Mouse (Mus musculus): ENCODE data around the gene Atp5k.

Gene Atp5k

DNA sequence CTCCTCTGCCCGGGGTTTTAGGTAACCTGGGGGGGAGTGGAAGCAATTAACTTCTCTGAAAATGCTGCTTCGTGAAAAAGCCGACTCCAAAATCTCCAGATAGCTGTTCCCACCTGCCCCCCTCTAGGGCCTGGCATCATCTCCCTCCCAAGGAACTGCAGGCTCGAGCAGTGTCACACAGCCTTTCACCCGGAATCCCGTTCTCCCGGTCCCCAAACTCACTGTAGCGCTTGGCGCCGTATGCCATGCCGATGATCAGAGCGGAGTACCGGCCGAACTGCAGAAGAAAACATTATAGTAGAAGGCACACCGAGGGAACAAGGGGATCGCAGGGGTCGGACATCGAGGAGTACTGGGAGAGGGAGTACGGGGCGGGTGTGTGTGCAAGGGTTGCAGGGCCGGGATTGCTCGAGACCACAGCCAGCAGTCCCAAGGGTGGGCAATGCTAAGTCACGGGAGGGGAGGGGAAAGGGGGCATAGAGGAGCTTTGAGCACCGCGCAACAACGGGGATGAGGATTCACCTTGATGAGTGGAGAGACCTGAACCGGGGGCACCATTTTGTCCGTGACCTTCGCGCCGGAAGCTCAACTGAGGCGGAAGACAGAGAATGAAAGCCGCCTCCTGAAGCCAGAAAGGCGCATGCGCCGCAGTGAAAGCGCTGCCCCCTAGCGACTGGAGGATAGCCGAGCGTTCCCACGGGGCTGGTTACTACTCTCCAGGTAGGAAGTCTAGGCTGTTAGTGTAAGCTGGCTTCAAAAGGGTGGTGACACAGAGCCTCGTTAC lies at the start of gene Atp5k:
TSS of gene Atp5k (minus strand) at position 645 of the 784 bp plus-strand sequence.
- peak; percentile 95 for DNase-seq

- no peak for DNase-seq
Observed at GRCm38 (mm10) chr5:108483006-108483405, 48.8 kb upstream of the Atp5k start.

DNA sequence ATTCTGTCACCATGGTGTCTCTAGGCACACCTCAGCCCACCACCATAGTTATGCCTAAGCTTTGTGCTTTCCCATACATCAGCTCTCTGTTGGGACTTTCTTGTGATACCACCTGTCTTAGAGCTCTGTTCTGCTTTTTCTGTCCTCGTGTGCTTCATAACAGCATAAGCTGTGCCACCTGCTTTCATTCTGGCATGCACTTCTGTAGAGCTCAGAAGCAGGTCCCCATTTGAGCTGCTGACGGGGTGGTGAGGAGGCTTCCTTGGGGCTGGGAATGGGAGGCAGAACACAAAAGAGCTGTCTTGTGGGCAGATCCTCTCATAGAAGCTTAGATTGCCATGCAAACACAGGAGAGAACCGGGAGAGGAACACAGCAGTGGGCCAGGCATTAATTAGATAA lies 41.7 kb upstream of the Atp5k start:
- no peak for DNase-seq

- no peak for DNase-seq
Observed at GRCm38 (mm10) chr5:108473737-108474136, 39.5 kb upstream of the Atp5k start.

DNA sequence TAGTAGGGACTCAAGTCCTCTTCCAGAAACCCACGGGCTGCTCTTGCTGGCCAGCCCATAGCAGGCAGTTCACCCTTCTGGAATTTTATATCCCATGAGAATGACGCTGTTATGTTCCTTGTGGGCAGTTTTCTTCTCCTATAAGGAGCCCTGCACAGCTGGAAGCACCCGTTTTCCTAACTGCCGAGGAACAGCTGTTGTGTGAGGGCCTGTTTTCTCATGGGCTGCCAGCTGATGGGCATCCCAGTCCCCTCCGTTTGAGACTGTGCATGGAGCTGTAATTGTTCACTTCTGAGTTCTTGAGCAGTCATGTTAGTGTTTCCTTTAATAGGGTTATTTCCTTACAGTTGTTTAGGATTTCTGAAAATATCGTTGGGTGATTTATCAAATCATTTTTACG lies 35.4 kb upstream of the Atp5k start:
- no peak for DNase-seq

- DNase-seq: no peak
Observed at GRCm38 (mm10) chr5:108466647-108467046, 32.4 kb upstream of the Atp5k start.

DNA sequence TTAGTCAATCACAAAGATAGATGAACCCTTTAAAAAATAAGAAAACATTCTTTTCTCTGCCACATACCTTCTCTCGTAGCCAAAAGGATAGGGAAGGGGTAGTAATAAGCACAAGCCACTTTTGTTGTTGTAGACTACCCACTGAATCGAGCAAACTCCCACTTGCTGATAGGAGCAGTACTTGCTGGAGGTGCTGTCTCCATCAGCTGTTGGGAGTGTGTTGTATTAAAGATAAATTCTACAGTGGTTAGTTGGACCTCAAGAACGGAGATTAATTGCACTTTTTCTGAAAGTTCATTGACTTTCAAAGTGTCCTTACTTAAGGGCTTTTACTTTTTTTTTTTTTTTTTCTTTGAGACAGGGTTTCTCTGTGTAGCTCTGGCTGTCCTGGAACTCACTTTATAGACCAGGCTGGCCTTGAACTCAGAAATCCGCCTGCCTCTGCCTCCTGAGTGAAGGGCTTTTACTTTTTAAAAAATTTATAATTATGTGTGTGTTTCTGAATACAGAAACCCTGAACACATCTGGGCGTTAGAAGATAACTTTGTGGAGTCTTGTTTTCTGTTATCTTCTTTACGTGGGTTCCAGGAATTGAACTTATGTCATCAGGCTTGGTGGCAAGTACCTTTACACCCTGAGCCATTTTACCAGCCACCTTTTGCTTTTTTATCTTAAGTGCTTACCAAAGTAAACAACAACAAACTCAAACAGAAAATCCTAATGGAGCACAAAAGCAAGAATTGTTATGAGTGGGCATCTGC lies 31.1 kb upstream of the Atp5k start:
- DNase-seq: no peak

- no peak for DNase-seq
Observed at GRCm38 (mm10) chr5:108462446-108462845, 28.2 kb upstream of the Atp5k start.

GRCm38 (mm10) chr5:108461082-108462065 lies 27.1 kb upstream of the Atp5k start, which contains the start of gene Pcgf3:
Gene Pcgf3, plus strand, starts transcription at chr5:108461232.
- peak; percentile 98 to 99 for DNase-seq

GRCm38 (mm10) chr5:108460461-108460860 lies 26.2 kb upstream of the Atp5k start:
- DNase-seq: peak in 1 of 2 experiments; percentile 32

- DNase-seq: no peak
Observed at GRCm38 (mm10) chr5:108458706-108459105, 24.5 kb upstream of the Atp5k start.

DNA sequence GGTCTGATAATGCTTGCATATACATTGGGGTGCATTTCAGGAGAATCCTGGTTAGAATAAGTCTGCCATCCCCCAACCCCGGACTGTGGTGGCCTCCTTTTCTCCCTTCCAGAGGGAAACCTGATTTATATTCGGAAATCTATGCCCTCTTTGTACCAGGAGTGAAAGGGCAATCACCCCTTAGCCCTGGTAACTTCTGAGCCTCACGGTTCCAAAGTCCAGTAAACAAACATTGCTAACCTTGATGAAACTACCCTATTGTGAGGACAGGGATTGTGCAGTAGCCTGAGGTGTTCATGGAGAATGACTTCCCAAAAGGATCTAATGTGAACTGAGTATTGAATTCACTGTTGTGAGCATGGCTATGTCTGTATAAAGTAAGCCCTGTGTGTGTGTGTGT lies 19.8 kb upstream of the Atp5k start:
- DNase-seq: peak; percentile 24 to 41

GRCm38 (mm10) chr5:108452422-108452821 lies 18.2 kb upstream of the Atp5k start:
- DNase-seq: no peak

DNA sequence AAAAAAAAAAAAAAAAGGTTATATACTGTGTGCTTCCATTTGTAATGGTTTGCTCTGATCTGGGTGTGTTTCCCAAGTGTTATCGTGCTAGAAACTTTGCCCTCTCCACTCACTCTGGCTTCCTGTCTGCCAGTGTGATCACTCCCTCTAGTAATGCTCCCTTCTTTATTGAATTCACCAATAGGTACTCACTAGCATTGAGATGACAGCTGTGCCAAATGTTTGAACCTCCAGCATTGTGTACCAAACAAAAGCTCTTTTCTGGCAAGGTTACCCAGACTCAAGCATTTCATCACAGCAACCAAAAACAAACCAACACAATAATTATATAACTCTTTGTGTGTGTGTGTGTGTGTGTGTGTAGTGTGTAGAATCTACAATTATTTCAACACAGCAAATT lies 17.4 kb upstream of the Atp5k start:
- DNase-seq: no peak

DNA sequence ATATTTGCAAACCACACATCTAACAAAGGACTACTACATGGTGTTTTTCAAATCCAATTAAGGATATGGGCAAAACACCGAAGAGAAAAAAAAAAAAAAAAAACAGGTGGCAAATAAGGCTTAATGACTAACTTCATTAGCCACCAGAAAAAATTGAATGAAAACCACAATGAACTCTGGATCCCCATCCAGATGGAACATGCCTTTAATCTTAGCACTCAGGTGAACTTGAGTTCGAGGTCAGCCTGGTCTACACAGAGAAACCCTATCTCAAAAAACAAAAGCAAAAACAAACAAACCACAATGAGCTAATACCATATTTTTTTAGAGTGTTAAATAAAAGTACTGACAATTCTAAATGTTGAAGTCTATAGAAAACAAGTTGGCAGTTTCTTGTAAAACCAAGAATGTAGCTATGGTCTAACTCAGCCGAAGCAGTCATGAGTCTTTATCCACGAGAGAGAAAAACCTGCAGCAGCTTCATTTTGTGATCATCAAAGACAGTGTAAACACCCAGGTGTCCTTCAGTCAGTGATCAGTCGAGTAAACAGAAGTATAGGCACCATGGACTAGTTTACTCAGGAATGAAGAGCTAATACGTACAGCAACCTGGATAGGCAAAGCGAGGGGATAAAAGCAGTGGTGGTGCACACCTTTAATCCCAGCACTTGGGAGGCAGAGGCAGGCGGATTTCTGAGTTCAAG lies 16.7 kb upstream of the Atp5k start:
- no peak for DNase-seq

DNA sequence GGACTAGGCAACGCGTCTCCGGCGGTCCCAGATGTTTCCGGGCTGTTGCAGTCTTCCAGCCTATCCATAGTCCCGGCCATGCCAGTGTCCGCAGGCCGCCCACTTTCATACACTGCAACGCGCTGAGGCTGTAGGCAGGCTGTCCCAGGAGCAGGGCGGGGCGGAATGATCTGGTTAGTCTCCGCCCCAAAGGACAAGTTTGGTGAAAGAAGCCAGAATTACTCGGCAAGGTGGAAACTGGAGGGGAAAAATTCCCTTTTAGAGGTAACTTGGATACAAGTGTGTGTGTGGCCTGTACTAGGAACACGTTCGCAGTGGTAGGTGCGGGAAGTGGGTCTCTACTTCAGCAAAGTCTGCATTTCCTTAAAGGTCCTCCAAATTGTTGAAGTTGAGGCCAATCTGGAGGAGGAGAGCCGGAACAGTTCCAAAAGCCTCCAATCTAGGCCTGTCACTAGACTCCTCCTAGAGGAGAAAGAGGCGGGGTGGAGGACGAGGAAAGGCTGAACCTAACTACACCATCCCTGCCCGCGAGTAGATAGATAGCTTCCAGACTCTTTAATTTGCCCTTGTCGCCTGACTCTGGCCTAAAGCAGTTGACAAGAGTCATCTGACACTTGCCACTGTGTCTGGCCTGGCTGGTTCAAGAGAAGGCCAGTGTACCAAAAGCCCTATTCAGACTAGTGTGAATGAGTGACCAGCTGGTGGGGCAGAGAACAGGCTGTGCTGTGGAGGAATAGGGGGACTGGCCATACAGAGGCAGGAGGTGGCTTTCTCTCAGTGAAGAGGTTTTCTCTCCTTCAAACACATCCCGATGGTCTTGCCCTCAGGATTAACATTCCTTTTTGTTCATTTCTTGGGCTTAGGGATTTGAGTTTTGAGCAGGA lies 14.8 kb upstream of the Atp5k start, which contains the start of gene Mfsd7a:
TSS of gene Mfsd7a (minus strand) at position 107 of the 884 bp plus-strand sequence.
- DNase-seq: peak; percentile 86 to 91

DNA sequence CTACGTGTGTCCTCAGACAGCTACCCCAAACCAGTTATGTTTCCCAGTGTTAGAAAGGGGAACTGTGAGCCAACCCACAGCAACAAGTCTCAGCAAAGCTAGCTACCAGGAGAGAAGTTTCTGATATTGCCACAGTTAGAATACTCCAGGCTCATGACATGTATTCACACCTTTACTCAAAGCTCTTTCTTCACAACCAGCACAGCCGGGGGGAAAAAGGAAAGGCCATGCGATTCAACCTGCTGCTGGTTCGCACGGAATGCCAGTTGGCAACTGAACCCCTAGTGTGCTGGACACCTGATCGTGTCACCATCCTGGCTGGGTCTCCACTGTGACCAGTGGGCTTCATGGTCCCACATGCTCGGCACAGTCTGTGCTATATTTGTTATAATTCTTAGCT lies 13.6 kb upstream of the Atp5k start:
- no peak for DNase-seq

GRCm38 (mm10) chr5:108446973-108447372 lies 12.7 kb upstream of the Atp5k start:
- peak in 1 of 2 experiments; percentile 14 for DNase-seq

DNA sequence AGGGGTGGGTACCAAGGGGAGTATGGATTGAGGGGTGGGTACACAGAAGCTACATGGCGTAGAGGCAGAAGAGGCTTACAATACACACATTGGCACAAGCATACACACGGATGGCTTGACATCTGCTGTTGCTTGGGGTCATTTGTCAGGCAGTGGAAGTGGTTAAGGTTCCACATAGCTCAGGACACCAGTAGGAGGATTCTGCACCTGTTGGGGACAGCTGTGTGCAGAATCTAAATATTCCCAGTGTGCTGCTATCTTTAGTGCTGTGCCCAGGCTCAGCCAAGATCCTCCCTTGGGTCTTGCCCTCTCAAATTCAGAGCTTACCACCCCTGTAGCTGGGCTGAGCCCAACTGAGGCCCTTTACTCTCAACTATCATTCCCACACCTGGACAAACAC lies 1.9 kb upstream of the Atp5k start:
- DNase-seq: peak in 1 of 2 experiments; percentile 13

GRCm38 (mm10) chr5:108431196-108431595 lies 3.1 kb downstream of the Atp5k start:
- DNase-seq: no peak

DNA sequence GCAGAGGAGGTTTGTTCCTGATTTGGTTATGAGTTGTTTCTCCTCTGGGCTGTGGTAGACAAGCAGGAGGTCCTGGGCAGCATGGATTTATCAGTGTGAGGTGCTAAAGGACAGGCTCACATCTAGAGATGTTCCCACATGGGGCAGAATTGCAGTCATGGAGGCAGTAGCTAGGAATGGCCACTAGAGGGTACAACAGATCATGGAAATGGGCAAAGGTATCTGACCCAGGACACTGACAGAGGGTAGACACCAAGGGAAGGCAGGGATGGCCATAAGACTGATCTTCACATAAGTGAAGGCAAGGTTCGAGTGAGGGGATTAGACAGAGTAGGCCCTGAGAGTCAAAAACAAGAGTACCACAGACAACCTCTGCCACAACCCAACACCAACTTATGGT lies 7.1 kb downstream of the Atp5k start:
- peak; percentile 58 to 63 for DNase-seq

Measured in kidney, postnatal 25 days (tissue).